Mouse (Mus musculus): Measurements from ENCODE around the gene Ehd2.

- TF ChIP-seq POLR2A (IDR thresholded peaks at IDR 0.05; ENCODE audit: insufficient read depth, low read length), result no peak
- no peak for TF ChIP-seq CTCF (IDR thresholded peaks at IDR 0.05; ENCODE audit: low read depth, low read length)
Measured at GRCm38 (mm10) chr7:15916996-15917395, 50.4 kb downstream of the Ehd2 start.

All from ES-Bruce4 (cell line).